8 mouse cellular contexts compared by ENCODE assay signal in the genomic region with DNA sequence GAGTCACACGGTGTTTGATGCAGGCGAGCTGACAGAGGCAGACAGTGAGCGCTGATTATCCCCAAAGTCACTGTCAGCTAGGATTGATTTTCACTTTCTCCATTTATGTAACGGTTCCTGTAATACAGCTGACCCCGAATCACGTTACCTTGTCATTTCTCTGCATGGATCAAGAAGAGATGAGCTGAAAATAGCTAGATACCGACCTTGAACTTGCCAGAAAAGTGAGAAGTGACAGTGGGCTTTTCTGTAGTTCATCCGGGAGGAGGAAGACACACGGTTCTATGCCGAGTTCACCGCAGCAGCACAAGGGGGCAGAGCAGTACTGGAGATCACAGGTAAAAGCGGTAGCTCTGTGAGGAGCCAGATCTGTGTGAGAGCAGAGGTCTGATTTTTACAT. TPM values are rescaled to one million over a fixed set of nuclear protein-coding genes. Genes with fewer than 3 reads are reported as not detected.
DNase-seq lines count a peak whose midpoint lies in the region; ATAC-seq and TF ChIP-seq lines count a peak whose summit lies in the region.

No protein-coding gene starts in this region.

- 44% methylated on average over 12 of the region's 12 CpGs for WGBS in limb, embryonic 13.5 days
- 50% methylated on average over 12 of the region's 12 CpGs for WGBS in limb, embryonic 10.5 days
- 43% methylated on average over 12 of the region's 12 CpGs for WGBS in olfactory bulb, adult 2 months

- no peaks in the 10 kb centered on the region for H3K9me3 ChIP-seq in limb, embryonic 13.5 days
- H3K9me3 ChIP-seq in limb, embryonic 10.5 days (replicated peaks): no peaks in the 10 kb centered on the region

- H3K27ac ChIP-seq in limb, embryonic 13.5 days: no peak overlapping the region
- no peak overlapping the region for H3K27ac ChIP-seq in limb, embryonic 10.5 days
- H3K27ac ChIP-seq in olfactory bulb, adult 2 months (ENCODE audit: insufficient read depth, low read depth, low read length): peak overlapping the region; percentile 51

- no peak overlapping the region for H3K4me2 ChIP-seq in limb, embryonic 13.5 days (replicated peaks)

- 0 out of 2 replicates have a peak, but pooled peaks cover 7% of the 10 kb centered on the region for H3K4me1 ChIP-seq in limb, embryonic 13.5 days
- H3K4me1 ChIP-seq in limb, embryonic 10.5 days: peaks cover 37% of the 10 kb centered on the region
- peaks cover 5% of the 10 kb centered on the region for H3K4me1 ChIP-seq in olfactory bulb, adult 2 months (ENCODE audit: control insufficient read depth, insufficient read depth, low read length)

- H3K36me3 ChIP-seq in limb, embryonic 13.5 days: no peaks in the 10 kb centered on the region
- H3K36me3 ChIP-seq in limb, embryonic 10.5 days: no peaks in the 10 kb centered on the region

- no peak overlapping the region for H3K9ac ChIP-seq in limb, embryonic 13.5 days

- peak; percentile 71; the same call in 1 of the 2 replicates for ATAC-seq in limb, embryonic 13.5 days (ENCODE audit: low FRiP score, low read depth)
- no peak for ATAC-seq in activated CD4-positive, CD25-positive, alpha-beta regulatory T cell, adult 4 months

- H3K4me3 ChIP-seq in limb, embryonic 13.5 days: no peak overlapping the region
- H3K4me3 ChIP-seq in limb, embryonic 10.5 days: no peak overlapping the region
- no peak overlapping the region for H3K4me3 ChIP-seq in olfactory bulb, adult 2 months (ENCODE audit: insufficient read depth, low read depth, low read length)

- intact Hi-C loops in left cerebral cortex, postnatal 36 days (cut with DNase I): loop anchor here (2.0 to 10.0 kb wide), 2 partner anchors 116 to 1318 kb away; no protein-coding TSS in a partner anchor

- 0 out of 2 replicates have a peak, but pooled peaks have one; percentile 15 for TF ChIP-seq CTCF in olfactory bulb, adult 2 months (IDR thresholded peaks at IDR 0.05; ENCODE audit: insufficient read depth, low read depth, low read length)

- no peak for DNase-seq in limb, embryonic 10.5 days (ENCODE audit: low spot score)
- DNase-seq in R1 (ENCODE audit: low read depth, low spot score): peak; percentile 12
- peak; percentile 56 to 68 for DNase-seq in cerebellum, postnatal 25 days
- DNase-seq in heart, postnatal 4 days: peak; percentile 34
- DNase-seq in left cerebral cortex, postnatal 36 days (ENCODE audit: low spot score in 2 of 2): peak; percentile 41 to 52

- no peak for TF ChIP-seq POLR2A in olfactory bulb, adult 2 months (IDR thresholded peaks at IDR 0.05; ENCODE audit: insufficient read depth, low read depth, low read length)

- peaks cover 46% of the 10 kb centered on the region for H3K27me3 ChIP-seq in limb, embryonic 13.5 days
- H3K27me3 ChIP-seq in limb, embryonic 10.5 days (ENCODE audit: low read depth, poor library complexity, severe bottlenecking): peaks cover 69% of the 10 kb centered on the region

RNA-seq across cellular contexts. Expression of a gene that starts 38.5 kb away (rescaled TPM):
- 1.00 and 1.1 TPM in 2 replicates for polyA plus RNA-seq in limb, embryonic 13.5 days (2015; fragmentation: Nextera tagmentation; extraction: Ambion mirVana)
- polyA plus RNA-seq in limb, embryonic 10.5 days (2016; fragmentation: Nextera tagmentation; extraction: Ambion mirVana): 0.20 and 0.23 TPM in 2 replicates
- under 1 TPM; 0.41 to 0.77 TPM for total RNA-seq in heart, postnatal 4 days (2021)
- total RNA-seq in left cerebral cortex, postnatal 36 days (2021): 10 to 100 TPM in 1 of 2 experiments, 1 to 10 TPM in 1; 7.6 to 12.2 TPM
- polyA plus RNA-seq in olfactory bulb, adult 2 months (2012; ENCODE audit: insufficient read depth, insufficient read length, low replicate concordance, missing spikeins): not detected in 2 replicates
- 100 to 1,000 TPM; 282 to 347 TPM for polyA plus RNA-seq in activated CD4-positive, CD25-positive, alpha-beta regulatory T cell, adult 4 months (2017; shearing (Covaris generic))

Comparison
In these comparisons a context has a peak if more than half of its experiments do, and no peak if none do; other contexts are left out.
1. RNA of a gene that starts 38.5 kb away (polyA plus RNA-seq): 282 to 347 TPM in activated CD4-positive, CD25-positive, alpha-beta regulatory T cell, adult 4 months and not detected in olfactory bulb, adult 2 months; 1.00 to 1.1 TPM in limb, embryonic 13.5 days and 0.20 to 0.23 TPM in limb, embryonic 10.5 days; every median in the first group is over 10 times any median in the second.